Mouse (Mus musculus) thymus, adult 2 months (tissue): Measurements from ENCODE around the gene Haus7. TPM values are rescaled to one million over a fixed set of nuclear protein-coding genes. Genes with fewer than 3 reads are reported as not detected.

ENCODE experiments used
- DNase-seq: peaks from one replicate; pipeline ENCODE4 v3.0.0; 2021
- H3K27ac ChIP-seq: fragments of 200-500 bp; 2 replicates; pipeline ENCODE4 v1.5.1; 2012; ENCODE audit warnings: low read length, control low read depth; ENCODE audit not compliant: control insufficient read depth, insufficient read depth
- H3K27me3 ChIP-seq: fragments of 200-500 bp; 2 replicates; pipeline ENCODE4 v1.6.1; 2012; ENCODE audit warnings: mild to moderate bottlenecking, low read length, moderate library complexity, mixed read lengths; ENCODE audit not compliant: control insufficient read depth, insufficient read depth
- H3K36me3 ChIP-seq: fragments of 200-500 bp; 2 replicates; pipeline ENCODE4 v1.6.1; 2012; ENCODE audit warnings: mild to moderate bottlenecking, low read length, moderate library complexity; ENCODE audit not compliant: control insufficient read depth, insufficient read depth
- H3K4me1 ChIP-seq: fragments of 200-500 bp; replicated peaks from 2 replicates; pipeline ENCODE4 v1.6.1; 2012; ENCODE audit warnings: low read length; ENCODE audit not compliant: control insufficient read depth, insufficient read depth
- H3K4me3 ChIP-seq: fragments of 200-500 bp; 2 replicates; pipeline ENCODE4 v1.5.1; 2012; ENCODE audit warnings: mild to moderate bottlenecking, low read length, control low read depth, moderate library complexity; ENCODE audit not compliant: control insufficient read depth, insufficient read depth
- CTCF ChIP-seq: fragments of 200-500 bp; IDR thresholded peaks from 2 replicates; pipeline ENCODE4 v1.5.1; 2012; ENCODE audit warnings: mild to moderate bottlenecking, control low read depth, low read length, moderate library complexity, borderline replicate concordance; ENCODE audit not compliant: control insufficient read depth, poor library complexity, insufficient read depth; ENCODE audit errors: extremely low read depth
- POLR2A ChIP-seq: fragments of 200-500 bp; IDR thresholded peaks from 2 replicates; pipeline ENCODE4 v1.6.1; 2012; ENCODE audit warnings: mild to moderate bottlenecking, low read length, control low read depth, moderate library complexity; ENCODE audit not compliant: control insufficient read depth, poor library complexity, insufficient read depth; ENCODE audit errors: extremely low read depth
- WGBS: fragments of 180-500 bp; shearing (Covaris S2); methylation state at CpG from one replicate; pipeline ENCODE4 v1.1.7; 2018; 5-methylcytosine and 5-hydroxymethylcytosine counted together
- polyA plus RNA-seq: library from polyadenylated mRNA; depleted of rRNA; stranded (reverse); fragments of >200 nt; gene quantifications from 2 replicates; pipeline ENCODE4 v1.2.3, GENCODE M21; 2012

Gene Haus7
- polyA plus RNA-seq, 1 experiment = 21.4 TPM

- TF ChIP-seq POLR2A (no peak), CTCF (no peak)
- 94% methylated on average over 2 of the region's 2 CpGs for WGBS
- Histone ChIP-seq H3K4me1 (no peaks in the 10 kb centered on the region), H3K36me3 (no peaks in the 10 kb centered on the region), H3K4me3 (no peak overlapping the region), H3K27me3 (no peaks in the 10 kb centered on the region), H3K27ac (no peak overlapping the region)
- DNase-seq = no peak
Measured at GRCm38 (mm10) chrX:73477500-73477899, 18.7 kb upstream of the Haus7 start.

- no peak for TF ChIP-seq POLR2A
- TF ChIP-seq CTCF = no peak
- WGBS = 92% methylated on average over 2 of the region's 2 CpGs
- DNase-seq = no peak
- no peaks in the 10 kb centered on the region for H3K36me3 ChIP-seq
- no peaks in the 10 kb centered on the region for H3K27me3 ChIP-seq
- H3K4me1 ChIP-seq = no peaks in the 10 kb centered on the region
- no peak overlapping the region for H3K4me3 ChIP-seq
- H3K27ac ChIP-seq = no peak overlapping the region
Measured at GRCm38 (mm10) chrX:73476621-73477020, 17.8 kb upstream of the Haus7 start.

GRCm38 (mm10) chrX:73475658-73476256 lies 16.9 kb upstream of the Haus7 start:
- DNase-seq = no peak
- Histone ChIP-seq H3K4me1 (no peaks in the 10 kb centered on the region), H3K27ac (no peak overlapping the region), H3K4me3 (no peak overlapping the region), H3K27me3 (no peaks in the 10 kb centered on the region), H3K36me3 (no peaks in the 10 kb centered on the region)
- TF ChIP-seq CTCF (no peak), POLR2A (no peak)
- WGBS = 100% methylated on average over 1 of the region's 1 CpGs

- H3K4me3 ChIP-seq = no peak overlapping the region
- no peaks in the 10 kb centered on the region for H3K36me3 ChIP-seq
- no peak for DNase-seq
- H3K27me3 ChIP-seq = no peaks in the 10 kb centered on the region
- no peaks in the 10 kb centered on the region for H3K4me1 ChIP-seq
- H3K27ac ChIP-seq = no peak overlapping the region
- 79% methylated on average over 12 of the region's 12 CpGs for WGBS
- TF ChIP-seq POLR2A (no peak), CTCF (no peak)
Measured at GRCm38 (mm10) chrX:73474340-73475165, 15.7 kb upstream of the Haus7 start.

GRCm38 (mm10) chrX:73471764-73472163 lies 12.9 kb upstream of the Haus7 start:
- DNase-seq = no peak
- Histone ChIP-seq H3K27ac (no peak overlapping the region), H3K36me3 (no peaks in the 10 kb centered on the region), H3K27me3 (no peaks in the 10 kb centered on the region), H3K4me3 (no peak overlapping the region), H3K4me1 (no peaks in the 10 kb centered on the region)
- 87% methylated on average over 3 of the region's 3 CpGs for WGBS
- TF ChIP-seq CTCF = no peak
- no peak for TF ChIP-seq POLR2A

- TF ChIP-seq POLR2A (no peak), CTCF (no peak)
- WGBS = 71% methylated on average over 1 of the region's 1 CpGs
- Histone ChIP-seq H3K27me3 (no peaks in the 10 kb centered on the region), H3K4me1 (no peaks in the 10 kb centered on the region), H3K4me3 (no peak overlapping the region), H3K27ac (no peak overlapping the region), H3K36me3 (no peaks in the 10 kb centered on the region)
- DNase-seq = no peak
Measured at GRCm38 (mm10) chrX:73468752-73469151, 9.9 kb upstream of the Haus7 start.

- no peak overlapping the region for H3K27ac ChIP-seq
- 91% methylated on average over 3 of the region's 3 CpGs for WGBS
- no peaks in the 10 kb centered on the region for H3K27me3 ChIP-seq
- no peak for DNase-seq
- H3K4me3 ChIP-seq = no peak overlapping the region
- TF ChIP-seq POLR2A (no peak), CTCF (no peak)
- no peaks in the 10 kb centered on the region for H3K36me3 ChIP-seq
- H3K4me1 ChIP-seq = no peaks in the 10 kb centered on the region
Measured at GRCm38 (mm10) chrX:73468330-73468729, 9.5 kb upstream of the Haus7 start.
